Mouse (Mus musculus) intestine, embryonic 16.5 days (tissue): ENCODE results near the gene 9130023H24Rik. TPM values are rescaled to one million over a fixed set of nuclear protein-coding genes. Genes with fewer than 3 reads are reported as not detected.

Source experiments
- ATAC-seq: fragments of 200-750 bp; cut with Nextera tagmentation; 2 replicates; pipeline ENCODE4 v1.8.0; 2017; ENCODE audit warnings: moderate TSS enrichment, moderate library complexity
- H3K27ac ChIP-seq: fragments of 300-500 bp; sonication (generic); 2 replicates; pipeline ENCODE4 v1.5.1; 2014; ENCODE audit warnings: mild to moderate bottlenecking, low read length
- H3K27me3 ChIP-seq: fragments of 300-500 bp; sonication (generic); replicated peaks from 2 replicates; pipeline ENCODE4 v1.6.1; 2014; ENCODE audit warnings: low read length, control low read depth, mixed read lengths; ENCODE audit not compliant: control insufficient read depth, insufficient read depth
- H3K36me3 ChIP-seq: fragments of 300-500 bp; sonication (generic); 2 replicates; pipeline ENCODE4 v1.6.1; 2014; ENCODE audit warnings: low read length, control low read depth; ENCODE audit not compliant: control insufficient read depth, insufficient read depth
- H3K4me1 ChIP-seq: fragments of 300-500 bp; sonication (generic); 2 replicates; pipeline ENCODE4 v1.6.1; 2014; ENCODE audit warnings: low read length, control low read depth, mixed read lengths; ENCODE audit not compliant: control insufficient read depth, insufficient read depth
- H3K4me2 ChIP-seq: fragments of 300-500 bp; sonication (generic); 2 replicates; pipeline ENCODE4 v1.6.1; 2014; ENCODE audit warnings: low read depth, low read length, control low read depth
- H3K4me3 ChIP-seq: fragments of 300-500 bp; sonication (generic); 2 replicates; pipeline ENCODE4 v1.5.1; 2014; ENCODE audit warnings: mild to moderate bottlenecking, low read length
- H3K9ac ChIP-seq: fragments of 300-500 bp; sonication (generic); 2 replicates; pipeline ENCODE4 v1.6.1; 2014; ENCODE audit warnings: low read depth, low read length
- H3K9me3 ChIP-seq: fragments of 300-500 bp; sonication (generic); 2 replicates; pipeline ENCODE4 v1.6.1; 2016; ENCODE audit warnings: low read length, control low read depth; ENCODE audit not compliant: control insufficient read depth
- WGBS: fragments of 180-500 bp; shearing (Covaris S2); extraction: QIAGEN DNeasy Blood & Tissue Kit; methylation state at CpG from one replicate; pipeline ENCODE4 v1.1.7; 2014; 5-methylcytosine and 5-hydroxymethylcytosine counted together
- polyA plus RNA-seq: library from polyadenylated mRNA; unstranded; fragments of >200 nt; fragmentation: Nextera tagmentation; extraction: Ambion mirVana; gene quantifications from 2 replicates; pipeline ENCODE4 v1.2.1, GENCODE M21; 2015

Gene 9130023H24Rik
- polyA plus RNA-seq, 1 experiment from 2014 or later = 5.7 TPM

DNA sequence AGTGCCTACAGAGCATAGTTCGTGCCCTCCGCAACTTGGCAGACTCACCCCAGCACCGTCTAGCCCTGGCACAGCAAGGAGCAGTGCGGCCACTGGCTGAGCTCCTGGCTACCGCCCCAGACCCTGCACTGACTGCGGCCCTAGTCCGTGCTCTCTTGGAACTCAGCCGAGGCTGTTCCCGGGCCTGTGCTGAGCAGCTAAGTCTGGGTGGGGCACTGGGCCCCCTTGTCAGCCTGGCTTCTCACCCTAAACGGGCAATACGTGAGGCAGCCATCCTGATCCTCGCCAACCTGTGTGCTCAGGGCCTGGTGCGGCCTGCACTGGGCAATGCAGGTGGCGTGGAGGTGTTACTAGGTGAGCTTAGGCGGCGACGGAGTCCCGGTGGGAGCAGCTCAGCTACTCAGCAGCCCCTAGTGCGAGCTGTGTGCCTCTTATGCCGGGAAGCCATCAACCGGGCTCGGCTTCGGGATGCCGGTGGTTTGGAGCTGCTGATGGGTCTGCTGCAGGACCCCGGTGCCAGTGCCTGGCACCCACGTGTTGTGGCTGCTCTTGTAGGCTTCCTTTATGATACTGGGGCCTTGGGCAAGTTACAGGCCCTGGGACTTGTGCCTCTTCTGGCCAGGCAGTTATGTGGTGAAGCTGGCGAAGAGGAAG lies 2.4 kb upstream of the 9130023H24Rik start:
- Histone ChIP-seq H3K27me3 (no peaks in the 10 kb centered on the region), H3K9ac (no peak overlapping the region), H3K4me2 (no peak overlapping the region), H3K36me3 (peaks cover 11% of the 10 kb centered on the region; the same call in 1 of the 2 replicates), H3K9me3 (no peaks in the 10 kb centered on the region), H3K4me3 (no peak overlapping the region), H3K4me1 (peaks cover 13% of the 10 kb centered on the region), H3K27ac (no peak overlapping the region)
- WGBS = 93% methylated on average over 27 of the region's 27 CpGs
- ATAC-seq = no peak

GRCm38 (mm10) chr7:128238991-128239390 lies 1.2 kb upstream of the 9130023H24Rik start:
- Histone ChIP-seq H3K36me3 (peaks cover 4% of the 10 kb centered on the region; the same call in 1 of the 2 replicates), H3K9me3 (no peaks in the 10 kb centered on the region), H3K4me2 (peak overlapping the region; percentile 56), H3K27me3 (no peaks in the 10 kb centered on the region), H3K27ac (peak overlapping the region; percentile 68), H3K4me1 (peaks cover 13% of the 10 kb centered on the region), H3K4me3 (peak overlapping the region; percentile 73), H3K9ac (peak overlapping the region; percentile 21; the same call in 1 of the 2 replicates)
- no peak for ATAC-seq
- WGBS = 21% methylated on average over 4 of the region's 4 CpGs

DNA sequence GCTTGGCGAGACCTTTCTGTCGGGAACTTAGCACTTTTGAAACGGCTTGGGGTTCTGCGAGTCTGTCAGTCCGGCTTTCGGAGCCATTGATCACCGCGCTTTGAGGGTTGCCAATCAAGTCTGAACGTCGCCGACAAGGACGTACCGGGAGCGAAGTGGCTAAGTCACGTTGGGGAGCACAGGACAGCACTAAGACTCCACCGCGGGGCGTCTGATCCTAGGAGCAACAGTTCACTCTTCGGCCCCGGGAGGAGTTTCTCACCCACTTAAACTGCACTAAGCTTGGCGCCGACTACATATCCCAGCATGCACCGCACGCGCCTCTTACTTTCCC lies 271 bp downstream of the 9130023H24Rik start:
- Histone ChIP-seq H3K9me3 (no peaks in the 10 kb centered on the region), H3K9ac (peak overlapping the region; percentile 89), H3K4me3 (peak overlapping the region; percentile 73), H3K27me3 (no peaks in the 10 kb centered on the region), H3K4me1 (peaks cover 13% of the 10 kb centered on the region), H3K4me2 (peak overlapping the region; percentile 56), H3K27ac (peak overlapping the region; percentile 95), H3K36me3 (peaks cover 4% of the 10 kb centered on the region; the same call in 1 of the 2 replicates)
- ATAC-seq = no peak
- WGBS = under 1% methylated on average over 25 of the region's 25 CpGs

DNA sequence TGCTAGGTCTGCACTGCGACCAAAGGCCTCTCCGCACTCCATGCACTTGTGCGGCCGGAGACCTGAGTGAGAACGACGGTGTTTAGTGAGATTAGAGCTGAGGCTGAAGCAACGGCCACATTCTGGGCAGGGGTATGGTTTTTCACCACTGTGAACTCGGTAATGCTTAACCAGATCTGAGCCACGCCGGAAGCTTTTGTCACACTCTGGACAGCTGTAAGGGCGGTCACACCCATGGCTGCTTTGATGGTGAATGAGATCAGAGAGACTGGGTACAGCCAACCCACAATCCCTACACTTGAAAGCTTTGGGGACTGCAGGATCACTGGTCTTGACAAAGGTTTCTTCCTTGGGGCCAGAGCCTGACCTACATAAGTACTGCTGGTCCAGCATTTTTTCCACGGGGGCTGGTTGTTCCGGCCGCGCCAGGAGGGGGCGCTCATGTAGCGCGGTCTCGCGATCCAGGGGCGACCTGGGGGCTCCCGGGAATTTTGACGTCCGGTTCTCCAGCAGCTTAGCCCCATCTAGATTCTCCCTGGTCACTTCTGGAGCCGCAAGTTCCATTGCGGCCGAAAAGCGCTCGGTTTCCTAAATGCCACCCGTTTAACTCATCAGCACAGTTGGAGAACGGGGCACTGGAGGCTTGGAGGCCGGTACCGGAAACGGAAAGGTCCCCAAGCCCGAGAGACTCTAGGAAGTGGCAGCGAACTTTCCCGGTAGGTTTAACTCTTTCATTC lies 807 bp downstream of the 9130023H24Rik start, which contains the start of gene Armc5:
Gene Armc5 (plus strand): TSS at position 487 of the 737 bp plus-strand sequence.
- H3K9me3 ChIP-seq = no peaks in the 10 kb centered on the region
- H3K4me1 ChIP-seq = peaks cover 13% of the 10 kb centered on the region
- WGBS = 23% methylated on average over 37 of the region's 37 CpGs
- H3K4me2 ChIP-seq = peak within 1 kb of the TSS; percentile 56
- no peaks in the 10 kb centered on the region for H3K27me3 ChIP-seq
- H3K4me3 ChIP-seq = peak within 1 kb of the TSS; percentile 73
- peaks cover 4% of the 10 kb centered on the region; the same call in 1 of the 2 replicates for H3K36me3 ChIP-seq
- peak within 1 kb of the TSS; percentile 89 for H3K9ac ChIP-seq
- ATAC-seq = peak; percentile 53
- peak within 1 kb of the TSS; percentile 95 for H3K27ac ChIP-seq

- no peak for ATAC-seq
- Histone ChIP-seq H3K36me3 (peaks cover 4% of the 10 kb centered on the region; the same call in 1 of the 2 replicates), H3K4me3 (0 out of 2 replicates have a peak overlapping the region, but pooled peaks have one; percentile 73), H3K4me1 (peaks cover 13% of the 10 kb centered on the region), H3K27ac (peak overlapping the region; percentile 95; the same call in 1 of the 2 replicates), H3K27me3 (no peaks in the 10 kb centered on the region), H3K4me2 (peak overlapping the region; percentile 56; the same call in 1 of the 2 replicates), H3K9me3 (no peaks in the 10 kb centered on the region), H3K9ac (peak overlapping the region; percentile 89; the same call in 1 of the 2 replicates)
- WGBS = 96% methylated on average over 13 of the region's 13 CpGs
Observed at GRCm38 (mm10) chr7:128236426-128236825, 1.4 kb downstream of the 9130023H24Rik start.

GRCm38 (mm10) chr7:128235481-128235880 lies 2.4 kb downstream of the 9130023H24Rik start:
- no peak overlapping the region for H3K4me2 ChIP-seq
- H3K27ac ChIP-seq = no peak overlapping the region
- H3K27me3 ChIP-seq = no peaks in the 10 kb centered on the region
- H3K4me1 ChIP-seq = peaks cover 11% of the 10 kb centered on the region
- H3K9me3 ChIP-seq = no peaks in the 10 kb centered on the region
- H3K9ac ChIP-seq = no peak overlapping the region
- 70% methylated on average over 1 of the region's 1 CpGs for WGBS
- H3K36me3 ChIP-seq = peaks cover 4% of the 10 kb centered on the region; the same call in 1 of the 2 replicates
- no peak overlapping the region for H3K4me3 ChIP-seq
- ATAC-seq = no peak

DNA sequence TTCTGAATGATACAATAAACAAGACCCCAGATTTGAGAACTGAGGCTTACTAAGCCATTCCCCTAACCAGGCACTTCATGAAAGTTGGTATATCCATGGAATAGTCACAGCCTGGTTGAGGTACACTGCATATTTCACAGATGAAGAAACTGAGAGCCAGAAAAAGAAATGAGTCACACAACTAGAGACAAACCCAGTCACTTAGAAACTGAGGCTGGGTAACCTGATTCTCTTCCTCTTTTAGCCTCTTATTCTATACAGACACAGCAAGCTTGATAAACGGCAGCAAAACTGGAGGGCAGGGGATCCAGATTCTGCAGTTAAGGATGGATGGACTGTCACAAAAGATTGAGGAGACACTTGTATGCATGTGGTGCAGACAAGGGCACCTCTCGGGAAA lies 3.0 kb downstream of the 9130023H24Rik start:
- WGBS = 86% methylated on average over 2 of the region's 2 CpGs
- Histone ChIP-seq H3K9me3 (no peaks in the 10 kb centered on the region), H3K4me2 (no peak overlapping the region), H3K27me3 (no peaks in the 10 kb centered on the region), H3K4me1 (peaks cover 10% of the 10 kb centered on the region), H3K27ac (no peak overlapping the region), H3K4me3 (no peak overlapping the region), H3K9ac (no peak overlapping the region), H3K36me3 (0 out of 2 replicates have a peak, but pooled peaks cover 2% of the 10 kb centered on the region)
- no peak for ATAC-seq

DNA sequence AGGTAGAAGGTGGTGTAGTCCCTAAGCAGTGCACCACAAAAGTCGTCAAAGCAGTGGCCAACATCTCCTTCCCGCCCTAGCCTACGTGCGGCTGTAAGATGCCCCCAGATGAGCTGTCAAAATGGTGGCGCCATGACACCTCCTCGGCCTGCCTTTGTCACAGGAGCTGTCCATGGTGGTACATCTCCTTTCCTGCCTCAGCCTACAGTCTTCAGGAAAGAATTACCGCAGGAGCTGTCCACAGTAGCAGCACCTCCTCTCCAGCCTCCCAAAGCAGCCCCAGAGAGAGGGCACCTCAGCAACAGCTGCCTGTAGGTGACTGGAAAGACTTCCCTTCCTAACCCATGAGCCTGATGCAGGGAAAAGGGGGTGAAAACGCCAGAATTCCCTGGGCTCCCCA lies 6.1 kb downstream of the 9130023H24Rik start:
- WGBS = 38% methylated on average over 8 of the region's 8 CpGs
- Histone ChIP-seq H3K9ac (no peak overlapping the region), H3K9me3 (no peaks in the 10 kb centered on the region), H3K4me3 (no peak overlapping the region), H3K27me3 (no peaks in the 10 kb centered on the region), H3K4me1 (peaks cover 3% of the 10 kb centered on the region), H3K4me2 (no peak overlapping the region), H3K36me3 (no peaks in the 10 kb centered on the region), H3K27ac (no peak overlapping the region)
- ATAC-seq = no peak

- Histone ChIP-seq H3K4me1 (no peaks in the 10 kb centered on the region), H3K27ac (no peak overlapping the region), H3K4me2 (no peak overlapping the region), H3K27me3 (no peaks in the 10 kb centered on the region), H3K9me3 (no peaks in the 10 kb centered on the region), H3K9ac (no peak overlapping the region), H3K36me3 (no peaks in the 10 kb centered on the region), H3K4me3 (no peak overlapping the region)
- WGBS = 89% methylated on average over 3 of the region's 3 CpGs
- no peak for ATAC-seq
Observed at GRCm38 (mm10) chr7:128220936-128221335, 16.9 kb downstream of the 9130023H24Rik start.
